Mouse (Mus musculus) kidney, embryonic 16.5 days (tissue): ENCODE data around the gene Rnaset2a. TPM values are rescaled to one million over a fixed set of nuclear protein-coding genes. Genes with fewer than 3 reads are reported as not detected.
"Not testable (repeated sequence)": the region's sequence is repeated elsewhere in the genome, so short reads cannot be mapped to it uniquely, and the experiment has no call there.

Experiments
- ATAC-seq: fragments of 200-750 bp; cut with Nextera tagmentation; 2 replicates; pipeline ENCODE4 v1.8.0; 2017; ENCODE audit warnings: moderate TSS enrichment; ENCODE audit not compliant: low FRiP score, low TSS enrichment
- H3K27ac ChIP-seq: fragments of 300-500 bp; sonication (generic); 2 replicates; pipeline ENCODE4 v1.5.1; 2014; ENCODE audit warnings: low read length
- H3K27me3 ChIP-seq: fragments of 300-500 bp; sonication (generic); 2 replicates; pipeline ENCODE4 v1.6.1; 2014; ENCODE audit warnings: low read length, control low read depth, mixed read lengths; ENCODE audit not compliant: insufficient read depth
- H3K36me3 ChIP-seq: fragments of 300-500 bp; sonication (generic); 2 replicates; pipeline ENCODE4 v1.6.1; 2014; ENCODE audit warnings: low read length, control low read depth, mixed read lengths; ENCODE audit not compliant: insufficient read depth
- H3K4me1 ChIP-seq: fragments of 300-500 bp; sonication (generic); 2 replicates; pipeline ENCODE4 v1.6.1; 2014; ENCODE audit warnings: low read length, control low read depth, mixed read lengths; ENCODE audit not compliant: insufficient read depth
- H3K4me2 ChIP-seq: fragments of 300-500 bp; sonication (generic); replicated peaks from 2 replicates; pipeline ENCODE4 v1.6.1; 2014; ENCODE audit warnings: low read depth, low read length
- H3K4me3 ChIP-seq: fragments of 300-500 bp; sonication (generic); 2 replicates; pipeline ENCODE4 v1.5.1; 2014; ENCODE audit warnings: mild to moderate bottlenecking, low read length
- H3K9ac ChIP-seq: fragments of 300-500 bp; sonication (generic); replicated peaks from 2 replicates; pipeline ENCODE4 v1.6.1; 2014; ENCODE audit warnings: low read length
- H3K9me3 ChIP-seq: fragments of 300-500 bp; sonication (generic); 2 replicates; pipeline ENCODE4 v1.6.1; 2016; ENCODE audit warnings: low read length, control low read depth
- WGBS: fragments of 180-500 bp; shearing (Covaris S2); extraction: QIAGEN DNeasy Blood & Tissue Kit; methylation state at CpG from one replicate; pipeline ENCODE4 v1.1.7; 2014; 5-methylcytosine and 5-hydroxymethylcytosine counted together
- polyA plus RNA-seq: library from polyadenylated mRNA; unstranded; fragments of >200 nt; fragmentation: Nextera tagmentation; extraction: Ambion mirVana; gene quantifications from 2 replicates; pipeline ENCODE4 v1.2.1, GENCODE M21; 2015

Rnaset2a gene
- polyA plus RNA-seq, 1 experiment from 2014 or later, result 52.1 TPM

GRCm38 (mm10) chr17:8167436-8167835, 19.5 kb upstream of the Rnaset2a start:
- not testable (repeated sequence) for ATAC-seq, H3K4me3 ChIP-seq, H3K4me1 ChIP-seq, H3K4me2 ChIP-seq, H3K27ac ChIP-seq, H3K9ac ChIP-seq, H3K9me3 ChIP-seq, H3K27me3 ChIP-seq
- H3K36me3 ChIP-seq, result peaks cover 25% of the 10 kb centered on the region
- whole genome bisulfite sequencing, result 90% methylated on average over 4 of the region's 8 CpGs

- not testable (repeated sequence) for H3K27me3 ChIP-seq, H3K4me1 ChIP-seq, H3K9me3 ChIP-seq, ATAC-seq, H3K9ac ChIP-seq, H3K27ac ChIP-seq
- Histone ChIP-seq H3K4me3 (peak overlapping the region; percentile 56), H3K4me2 (peak overlapping the region; percentile 45), H3K36me3 (peaks cover 20% of the 10 kb centered on the region)
- 14% methylated on average over 1 of the region's 3 CpGs for WGBS
Observed at GRCm38 (mm10) chr17:8166454-8166853, 18.6 kb upstream of the Rnaset2a start.

GRCm38 (mm10) chr17:8165977-8166376, 18.1 kb upstream of the Rnaset2a start:
- ATAC-seq, result not testable (repeated sequence)

GRCm38 (mm10) chr17:8165608-8165945, 17.7 kb upstream of the Rnaset2a start:
- H3K36me3 ChIP-seq, result peaks cover 13% of the 10 kb centered on the region
- not testable (repeated sequence) for H3K9me3 ChIP-seq, H3K27me3 ChIP-seq, ATAC-seq, H3K4me1 ChIP-seq, H3K27ac ChIP-seq
- H3K4me3 ChIP-seq, result peak overlapping the region; percentile 56
- WGBS, result under 1% methylated on average over 31 of the region's 42 CpGs
- peak overlapping the region; percentile 64 for H3K9ac ChIP-seq
- H3K4me2 ChIP-seq, result peak overlapping the region; percentile 45

More at GRCm38 (mm10) chr17:8165977-8166376, 18.1 kb upstream of the Rnaset2a start:
- Histone ChIP-seq H3K9ac (peak overlapping the region; percentile 64), H3K4me3 (peak overlapping the region; percentile 56), H3K36me3 (peaks cover 17% of the 10 kb centered on the region), H3K4me2 (peak overlapping the region; percentile 45)
- H3K27ac ChIP-seq, H3K27me3 ChIP-seq, H3K9me3 ChIP-seq, H3K4me1 ChIP-seq: not testable (repeated sequence)
- 0% methylated on average over 9 of the region's 11 CpGs for WGBS

- Histone ChIP-seq H3K4me3 (peak within 1 kb of the TSS; percentile 56), H3K27ac (peak within 1 kb of the TSS; percentile 69), H3K4me2 (peak within 1 kb of the TSS; percentile 46), H3K9ac (peak within 1 kb of the TSS; percentile 64)
- not testable (repeated sequence) for H3K27me3 ChIP-seq, H3K36me3 ChIP-seq, H3K4me1 ChIP-seq, H3K9me3 ChIP-seq
- ATAC-seq, result peak; percentile 96
- WGBS, result under 1% methylated on average over 14 of the region's 55 CpGs
Observed at GRCm38 (mm10) chr17:8164701-8165607, 17.1 kb upstream of the Rnaset2a start, which contains the start of gene Fgfr1op. TSS of gene Fgfr1op (plus strand) at chr17:8165501.

- H3K4me2 ChIP-seq, H3K9me3 ChIP-seq, H3K27ac ChIP-seq, H3K36me3 ChIP-seq, H3K27me3 ChIP-seq, H3K4me3 ChIP-seq, H3K4me1 ChIP-seq, ATAC-seq, H3K9ac ChIP-seq: not testable (repeated sequence)
- WGBS, result 32% methylated on average over 2 of the region's 3 CpGs
Observed at GRCm38 (mm10) chr17:8160969-8161368, 13.1 kb upstream of the Rnaset2a start.

DNA sequence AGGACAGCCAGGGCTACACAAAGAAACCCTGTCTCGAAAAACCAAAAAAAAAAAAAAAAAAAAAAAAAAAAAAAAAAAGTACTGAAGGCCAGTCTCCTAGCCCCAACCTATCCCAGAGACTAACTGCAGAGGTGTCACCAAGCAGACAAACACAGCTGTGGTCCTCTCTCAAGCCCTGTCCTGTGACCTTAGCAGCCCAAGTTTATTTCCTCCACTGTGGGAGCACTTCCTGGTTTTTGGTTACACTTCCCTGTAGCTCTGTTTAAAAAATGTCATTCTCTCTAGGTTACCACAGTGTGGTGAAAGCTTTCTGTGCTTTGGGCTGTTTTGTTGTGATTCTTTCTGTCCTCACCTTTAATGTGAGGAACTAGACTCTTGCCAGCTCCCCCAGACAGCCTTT, 10.7 kb upstream of the Rnaset2a start:
- not testable (repeated sequence) for H3K9ac ChIP-seq, H3K27ac ChIP-seq, H3K9me3 ChIP-seq, H3K36me3 ChIP-seq, H3K4me3 ChIP-seq, H3K27me3 ChIP-seq, H3K4me2 ChIP-seq, H3K4me1 ChIP-seq, ATAC-seq
- WGBS, result no CpG with 5 or more reads among the region's 1 CpGs

- not testable (repeated sequence) for H3K4me1 ChIP-seq, H3K36me3 ChIP-seq, H3K27ac ChIP-seq, H3K4me2 ChIP-seq, H3K9me3 ChIP-seq, H3K4me3 ChIP-seq, H3K9ac ChIP-seq, H3K27me3 ChIP-seq
- WGBS, result no CpG with 5 or more reads among the region's 8 CpGs
- ATAC-seq, result 0 out of 2 replicates have a peak, but pooled peaks have one; percentile 29
Observed at GRCm38 (mm10) chr17:8155982-8156381, 8.1 kb upstream of the Rnaset2a start.

DNA sequence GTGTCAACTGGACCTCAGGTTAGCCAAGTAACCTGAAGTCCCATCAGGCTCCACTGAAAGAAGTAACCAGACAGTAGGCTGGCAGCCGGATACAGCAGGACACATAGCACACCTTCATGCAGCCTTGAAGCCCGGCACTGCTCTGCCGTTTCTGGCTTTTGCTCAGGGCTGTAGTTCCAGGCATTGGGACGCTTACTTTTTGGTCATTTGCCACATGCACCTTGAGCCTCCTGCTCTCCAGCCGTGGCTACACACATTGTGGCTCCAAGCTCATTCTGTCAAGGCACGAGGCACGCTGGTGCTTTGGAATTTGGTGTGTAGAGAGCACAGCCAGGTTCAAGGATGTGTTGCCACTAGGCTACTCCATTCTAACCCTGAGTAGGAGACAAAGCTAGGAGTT, 7.1 kb upstream of the Rnaset2a start:
- H3K36me3 ChIP-seq, H3K4me2 ChIP-seq, ATAC-seq, H3K4me1 ChIP-seq, H3K9ac ChIP-seq, H3K27ac ChIP-seq, H3K27me3 ChIP-seq, H3K4me3 ChIP-seq, H3K9me3 ChIP-seq: not testable (repeated sequence)
- WGBS, result 77% methylated on average over 6 of the region's 7 CpGs

DNA sequence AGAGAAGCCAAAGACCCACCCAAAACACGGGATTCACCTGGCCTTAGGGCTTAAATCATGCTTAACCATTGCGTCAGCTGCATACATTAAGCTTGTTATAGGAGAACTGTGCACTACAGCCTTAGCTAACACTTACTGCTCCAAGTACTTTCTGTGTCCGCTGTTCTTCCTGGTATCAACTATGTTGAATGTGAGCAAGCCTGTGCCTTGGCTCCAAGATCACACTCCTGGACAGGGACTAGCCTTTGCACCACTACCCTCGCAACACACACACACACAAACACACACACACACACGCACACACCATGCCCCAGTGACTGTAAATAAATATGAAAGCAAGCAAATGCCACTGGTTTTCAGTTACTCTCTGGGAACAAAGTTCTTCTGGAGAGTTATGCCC, 966 bp downstream of the Rnaset2a start:
- Histone ChIP-seq H3K4me3 (peak overlapping the region; percentile 60), H3K4me2 (peak overlapping the region; percentile 50), H3K9ac (peak overlapping the region; percentile 67)
- ATAC-seq, result peak; percentile 23; the same call in 1 of the 2 replicates
- not testable (repeated sequence) for H3K27me3 ChIP-seq, H3K36me3 ChIP-seq, H3K27ac ChIP-seq, H3K9me3 ChIP-seq, H3K4me1 ChIP-seq
- 13% methylated on average over 5 of the region's 5 CpGs for WGBS
